Mouse (Mus musculus): ENCODE results near the gene Hrh2.

Gene Hrh2

GRCm38 (mm10) chr13:54221631-54222179 lies 29.8 kb downstream of the Hrh2 start:
- no peak for DNase-seq (ENCODE audit: low read depth)

GRCm38 (mm10) chr13:54222921-54223769 lies 31.2 kb downstream of the Hrh2 start:
- DNase-seq (ENCODE audit: low read depth) = no peak

GRCm38 (mm10) chr13:54227916-54228483 lies 36.1 kb downstream of the Hrh2 start:
- no peak for DNase-seq (ENCODE audit: low read depth)

- no peak for DNase-seq (ENCODE audit: low read depth)
Observed at GRCm38 (mm10) chr13:54230081-54230480, 38.2 kb downstream of the Hrh2 start.

- DNase-seq (ENCODE audit: low read depth) = no peak
Observed at GRCm38 (mm10) chr13:54231868-54232267, 39.9 kb downstream of the Hrh2 start.

GRCm38 (mm10) chr13:54237512-54237911 lies 45.6 kb downstream of the Hrh2 start:
- DNase-seq (ENCODE audit: low read depth) = no peak

GRCm38 (mm10) chr13:54238585-54239323 lies 46.8 kb downstream of the Hrh2 start:
- DNase-seq (ENCODE audit: low read depth) = no peak

- DNase-seq (ENCODE audit: low read depth) = peak; percentile 6
Observed at GRCm38 (mm10) chr13:54242380-54242779, 50.5 kb downstream of the Hrh2 start.

GRCm38 (mm10) chr13:54245204-54245603 lies 53.3 kb downstream of the Hrh2 start:
- DNase-seq (ENCODE audit: low read depth) = no peak

- peak; percentile 31 for DNase-seq (ENCODE audit: low read depth)
Observed at GRCm38 (mm10) chr13:54247545-54247944, 55.6 kb downstream of the Hrh2 start.

- no peak for DNase-seq (ENCODE audit: low read depth)
Observed at GRCm38 (mm10) chr13:54248436-54248995, 56.6 kb downstream of the Hrh2 start.

- DNase-seq (ENCODE audit: low read depth) = no peak
Observed at GRCm38 (mm10) chr13:54249007-54249406, 57.1 kb downstream of the Hrh2 start.

- no peak for DNase-seq (ENCODE audit: low read depth)
Observed at GRCm38 (mm10) chr13:54250346-54250745, 58.4 kb downstream of the Hrh2 start.

- DNase-seq (ENCODE audit: low read depth) = no peak
Observed at GRCm38 (mm10) chr13:54251541-54252225, 59.8 kb downstream of the Hrh2 start.

GRCm38 (mm10) chr13:54257580-54258223 lies 65.8 kb downstream of the Hrh2 start:
- DNase-seq (ENCODE audit: low read depth) = no peak

- DNase-seq (ENCODE audit: low read depth) = no peak
Observed at GRCm38 (mm10) chr13:54258231-54258743, 66.4 kb downstream of the Hrh2 start.

- DNase-seq (ENCODE audit: low read depth) = peak; percentile 1
Observed at GRCm38 (mm10) chr13:54260318-54260717, 68.4 kb downstream of the Hrh2 start.

GRCm38 (mm10) chr13:54262741-54263510 lies 71.0 kb downstream of the Hrh2 start:
- DNase-seq (ENCODE audit: low read depth) = no peak

GRCm38 (mm10) chr13:54263641-54264040 lies 71.7 kb downstream of the Hrh2 start:
- no peak for DNase-seq (ENCODE audit: low read depth)

- no peak for DNase-seq (ENCODE audit: low read depth)
Observed at GRCm38 (mm10) chr13:54266472-54266871, 74.5 kb downstream of the Hrh2 start.
